Mouse (Mus musculus): ENCODE data around the gene Aqp3. TPM values are rescaled to one million over a fixed set of nuclear protein-coding genes. Genes with fewer than 3 reads are reported as not detected.
A peak's percentile ranks its signal among the peaks of the same experiment; 100 is the strongest.

Aqp3 gene
- total RNA-seq, 1 experiment, result 87.0 TPM

DNA sequence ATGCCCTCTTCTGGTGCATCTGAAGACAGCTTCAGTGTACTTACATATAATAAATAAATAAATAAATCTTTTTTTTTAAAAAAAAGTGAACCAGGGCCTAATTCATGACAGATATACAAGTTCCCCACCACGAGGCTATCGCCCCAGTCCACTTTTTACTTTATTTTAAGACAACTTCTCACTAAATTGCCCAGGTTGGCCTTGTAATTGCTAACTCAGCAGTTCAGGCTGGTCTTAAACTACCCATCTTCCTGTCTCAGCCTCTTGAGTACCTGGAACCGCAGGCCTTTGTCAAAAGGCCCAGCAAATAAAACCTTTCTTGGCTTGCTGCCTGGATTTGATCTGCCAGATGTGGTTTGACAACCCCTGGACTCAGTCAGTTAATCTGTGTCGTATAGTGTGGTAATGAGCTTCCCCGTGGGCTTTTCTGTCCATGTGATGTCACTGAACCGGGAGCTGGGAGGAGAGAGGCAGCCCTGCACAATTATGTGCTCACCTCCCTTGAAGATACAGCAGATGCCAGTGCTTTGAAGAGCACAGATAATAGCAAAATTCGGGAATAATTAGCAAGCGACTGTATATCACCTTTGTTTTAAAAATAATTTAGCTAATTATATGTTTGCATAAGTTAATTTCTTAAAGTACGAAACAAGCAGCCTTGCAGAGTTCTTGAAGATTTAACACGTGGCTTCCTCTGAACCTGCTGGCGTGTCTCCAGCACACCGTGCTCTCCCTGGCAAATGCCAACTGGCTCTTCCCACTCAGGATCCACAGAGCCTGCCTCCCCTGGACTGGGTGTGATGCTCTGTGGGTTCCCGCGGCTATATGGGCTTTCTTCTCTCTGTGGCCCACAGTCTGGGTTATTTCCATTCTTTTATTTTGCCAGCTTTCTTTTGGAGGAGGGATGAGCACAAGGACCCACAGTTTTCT, 26.2 kb downstream of the Aqp3 start:
- Histone ChIP-seq H3K4me1 (ENCODE audit: control insufficient read depth in 2 of 2, insufficient read depth in 2 of 2, low read length in 2 of 2, poor library complexity in 1 of 2) (peaks cover 2 to 9% of the 10 kb centered on the region in 2 experiments; a peak in 3 of 4 replicates), H3K9me3 (ENCODE audit: control insufficient read depth, insufficient read depth, low read depth, low read length) (no peaks in the 10 kb centered on the region), H3K4me3 (ENCODE audit: insufficient read depth in 1 of 2, low read depth in 1 of 2, low read length in 2 of 2, poor library complexity in 1 of 2, severe bottlenecking in 1 of 2) (no peak overlapping the region), H3K36me3 (ENCODE audit: control insufficient read depth, insufficient read depth, low read length, poor library complexity, severe bottlenecking) (no peaks in the 10 kb centered on the region), H3K9ac (ENCODE audit: insufficient read depth, low read depth, low read length, poor library complexity, severe bottlenecking) (no peak overlapping the region), H3K27ac (ENCODE audit: insufficient read depth, low read depth, low read length, poor library complexity, severe bottlenecking) (no peak overlapping the region)
- TF ChIP-seq ZNF384 (IDR thresholded peaks at IDR 0.05; ENCODE audit: low read depth, low read length) (no peak), MAFK (IDR thresholded peaks at IDR 0.05; ENCODE audit: insufficient read depth, low read depth, low read length) (peak; percentile 72; the same call in 1 of the 2 replicates)
- in situ Hi-C loops (cut with MboI; ENCODE audit: low sequenced_read_pairs in 2 of 2, unreplicated experiment in 2 of 2), result no loop called here
- DNase-seq (ENCODE audit: low read depth, low spot score), result no peak

DNA sequence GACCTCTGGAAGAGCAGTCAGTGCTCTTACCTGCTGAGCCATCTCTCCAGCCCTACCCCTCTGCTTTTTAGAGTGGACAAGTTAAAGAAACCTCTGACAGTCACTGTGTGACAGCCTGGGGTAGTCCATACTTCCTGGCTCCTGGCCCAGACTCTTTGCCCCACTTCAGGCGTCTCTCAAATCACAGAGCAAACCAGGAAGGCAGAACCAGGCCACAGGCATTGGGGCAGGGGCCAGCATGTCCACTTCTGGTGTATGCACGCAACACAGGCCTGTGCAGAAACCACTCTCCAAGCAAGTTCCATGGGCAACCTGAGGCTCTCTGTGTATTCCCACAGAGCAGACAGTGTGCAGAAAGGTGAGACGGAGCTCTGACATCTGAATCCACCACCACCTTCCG, 32.8 kb downstream of the Aqp3 start:
- no peak overlapping the region for H3K27ac ChIP-seq (ENCODE audit: insufficient read depth, low read depth, low read length, poor library complexity, severe bottlenecking)
- no peaks in the 10 kb centered on the region for H3K36me3 ChIP-seq (ENCODE audit: control insufficient read depth, insufficient read depth, low read length, poor library complexity, severe bottlenecking)
- in situ Hi-C loops (cut with MboI; ENCODE audit: low sequenced_read_pairs in 2 of 2, unreplicated experiment in 2 of 2), result no loop called here
- no peak overlapping the region for H3K4me3 ChIP-seq (ENCODE audit: insufficient read depth in 1 of 2, low read depth in 1 of 2, low read length in 2 of 2, poor library complexity in 1 of 2, severe bottlenecking in 1 of 2)
- peaks cover 2 to 7% of the 10 kb centered on the region in 2 experiments; a peak in 1 of 4 replicates for H3K4me1 ChIP-seq (ENCODE audit: control insufficient read depth in 2 of 2, insufficient read depth in 2 of 2, low read length in 2 of 2, poor library complexity in 1 of 2)
- no peak for DNase-seq (ENCODE audit: low read depth, low spot score)
- H3K9ac ChIP-seq (ENCODE audit: insufficient read depth, low read depth, low read length, poor library complexity, severe bottlenecking), result no peak overlapping the region
- TF ChIP-seq MAFK (IDR thresholded peaks at IDR 0.05; ENCODE audit: insufficient read depth, low read depth, low read length) (no peak), CHD2 (IDR thresholded peaks at IDR 0.05; ENCODE audit: low read depth, low read length) (no peak), ZC3H11A (IDR thresholded peaks at IDR 0.05; ENCODE audit: borderline replicate concordance, low read depth, low read length) (no peak), HCFC1 (IDR thresholded peaks at IDR 0.05; ENCODE audit: borderline replicate concordance, insufficient read depth, low read length) (no peak), ZNF384 (IDR thresholded peaks at IDR 0.05; ENCODE audit: low read depth, low read length) (no peak)
- H3K9me3 ChIP-seq (ENCODE audit: control insufficient read depth, insufficient read depth, low read depth, low read length), result no peaks in the 10 kb centered on the region

DNA sequence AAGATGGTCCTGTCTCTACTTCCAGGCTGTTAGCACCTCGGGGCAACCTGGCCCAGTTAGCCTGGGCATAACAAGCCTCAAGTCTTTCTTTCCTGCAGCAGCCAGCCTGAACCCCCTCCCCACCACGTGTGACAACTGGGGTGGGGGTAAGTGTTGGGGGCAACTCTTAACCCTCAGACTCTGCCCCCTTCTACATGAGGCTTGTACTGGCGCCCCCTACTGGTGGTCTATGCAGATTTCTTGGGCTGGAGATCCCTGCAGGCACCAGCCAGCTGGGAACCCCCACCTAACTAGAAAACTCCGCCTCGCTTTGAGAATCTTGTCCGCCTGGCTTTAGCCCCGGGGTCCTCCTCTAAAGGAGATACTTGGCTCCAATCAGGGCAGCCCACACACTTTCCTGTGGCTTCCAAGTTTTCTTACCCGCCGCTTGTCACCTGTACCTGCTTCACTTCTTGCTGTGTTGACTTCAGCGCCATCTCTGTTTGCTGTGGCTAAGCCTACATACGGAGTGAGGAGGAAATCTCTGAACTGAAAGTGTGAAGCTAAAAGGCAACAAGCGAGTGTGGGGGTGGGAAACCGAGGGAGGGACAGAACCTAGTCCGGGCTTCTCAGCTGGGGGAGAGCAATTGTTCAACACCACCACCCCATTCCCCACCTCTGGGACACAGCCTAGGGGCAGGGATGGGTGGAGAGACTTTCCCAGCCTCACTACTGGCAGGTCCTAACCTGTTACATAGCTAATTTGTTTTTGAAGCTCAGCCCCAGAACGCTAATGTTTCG, 33.9 kb downstream of the Aqp3 start:
- Histone ChIP-seq H3K4me1 (ENCODE audit: control insufficient read depth in 2 of 2, insufficient read depth in 2 of 2, low read length in 2 of 2, poor library complexity in 1 of 2) (peaks cover 2 to 7% of the 10 kb centered on the region in 2 experiments; a peak in 1 of 4 replicates), H3K9me3 (ENCODE audit: control insufficient read depth, insufficient read depth, low read depth, low read length) (no peaks in the 10 kb centered on the region), H3K27ac (ENCODE audit: insufficient read depth, low read depth, low read length, poor library complexity, severe bottlenecking) (peak overlapping the region; percentile 24; the same call in 1 of the 2 replicates), H3K36me3 (ENCODE audit: control insufficient read depth, insufficient read depth, low read length, poor library complexity, severe bottlenecking) (no peaks in the 10 kb centered on the region), H3K4me3 (ENCODE audit: insufficient read depth in 1 of 2, low read depth in 1 of 2, low read length in 2 of 2, poor library complexity in 1 of 2, severe bottlenecking in 1 of 2) (peak overlapping the region in 1 of 2 experiments; percentile 71; a peak in 2 of 4 replicates), H3K9ac (ENCODE audit: insufficient read depth, low read depth, low read length, poor library complexity, severe bottlenecking) (no peak overlapping the region; the same call in 1 of the 2 replicates)
- peak; percentile 74 for DNase-seq (ENCODE audit: low read depth, low spot score)
- in situ Hi-C loops (cut with MboI; ENCODE audit: low sequenced_read_pairs in 2 of 2, unreplicated experiment in 2 of 2), result no loop called here
- TF ChIP-seq ZC3H11A (IDR thresholded peaks at IDR 0.05; ENCODE audit: borderline replicate concordance, low read depth, low read length), result no peak
- no peak for TF ChIP-seq ZNF384 (IDR thresholded peaks at IDR 0.05; ENCODE audit: low read depth, low read length)

DNA sequence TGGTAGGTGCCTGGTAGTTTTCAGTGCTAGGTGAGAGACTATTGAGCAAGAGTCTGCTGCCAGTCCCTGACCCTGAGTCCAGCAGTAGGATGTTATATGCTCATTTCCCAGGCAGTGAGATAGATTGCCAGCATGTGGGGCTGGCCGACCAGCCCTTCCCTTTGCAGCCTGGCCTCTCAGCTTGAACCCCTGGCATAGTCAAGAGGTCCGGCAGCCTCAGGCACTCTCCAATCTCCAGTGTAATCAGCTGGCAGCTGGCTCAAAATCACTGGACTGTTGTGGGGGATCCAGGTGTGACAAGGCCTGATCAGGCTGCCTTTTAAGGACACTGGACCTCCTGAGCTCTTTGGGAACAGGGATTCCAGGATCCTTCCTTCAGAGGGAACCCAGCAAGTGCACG, 34.6 kb downstream of the Aqp3 start:
- Histone ChIP-seq H3K9me3 (ENCODE audit: control insufficient read depth, insufficient read depth, low read depth, low read length) (no peaks in the 10 kb centered on the region), H3K4me1 (ENCODE audit: control insufficient read depth in 2 of 2, insufficient read depth in 2 of 2, low read length in 2 of 2, poor library complexity in 1 of 2) (peaks cover 2 to 7% of the 10 kb centered on the region in 2 experiments; a peak in 1 of 4 replicates), H3K4me3 (ENCODE audit: insufficient read depth in 1 of 2, low read depth in 1 of 2, low read length in 2 of 2, poor library complexity in 1 of 2, severe bottlenecking in 1 of 2) (no peak overlapping the region), H3K36me3 (ENCODE audit: control insufficient read depth, insufficient read depth, low read length, poor library complexity, severe bottlenecking) (no peaks in the 10 kb centered on the region), H3K27ac (ENCODE audit: insufficient read depth, low read depth, low read length, poor library complexity, severe bottlenecking) (no peak overlapping the region), H3K9ac (ENCODE audit: insufficient read depth, low read depth, low read length, poor library complexity, severe bottlenecking) (no peak overlapping the region)
- in situ Hi-C loops (cut with MboI; ENCODE audit: low sequenced_read_pairs in 2 of 2, unreplicated experiment in 2 of 2), result no loop called here
- TF ChIP-seq ZNF384 (IDR thresholded peaks at IDR 0.05; ENCODE audit: low read depth, low read length) (no peak), CHD2 (IDR thresholded peaks at IDR 0.05; ENCODE audit: low read depth, low read length) (no peak), ZC3H11A (IDR thresholded peaks at IDR 0.05; ENCODE audit: borderline replicate concordance, low read depth, low read length) (no peak), MAFK (IDR thresholded peaks at IDR 0.05; ENCODE audit: insufficient read depth, low read depth, low read length) (no peak), HCFC1 (IDR thresholded peaks at IDR 0.05; ENCODE audit: borderline replicate concordance, insufficient read depth, low read length) (no peak)
- DNase-seq (ENCODE audit: low read depth, low spot score), result no peak
